Mouse (Mus musculus) megakaryocyte, embryonic 14.5 days (primary cell): ENCODE results near the gene Gm9732.
"Not testable (repeated sequence)": the region's sequence is repeated elsewhere in the genome, so short reads cannot be mapped to it uniquely, and the experiment has no call there.

Source experiments
- FLI1 ChIP-seq: IDR thresholded peaks from 2 replicates; pipeline ENCODE4 v1.6.1; 2012; ENCODE audit warnings: low read length, inconsistent platforms, mixed read lengths
- GATA1 ChIP-seq: IDR thresholded peaks from 3 replicates; pipeline ENCODE4 v1.6.1; 2012; ENCODE audit warnings: mixed read lengths, low read length, inconsistent platforms, borderline replicate concordance

DNA sequence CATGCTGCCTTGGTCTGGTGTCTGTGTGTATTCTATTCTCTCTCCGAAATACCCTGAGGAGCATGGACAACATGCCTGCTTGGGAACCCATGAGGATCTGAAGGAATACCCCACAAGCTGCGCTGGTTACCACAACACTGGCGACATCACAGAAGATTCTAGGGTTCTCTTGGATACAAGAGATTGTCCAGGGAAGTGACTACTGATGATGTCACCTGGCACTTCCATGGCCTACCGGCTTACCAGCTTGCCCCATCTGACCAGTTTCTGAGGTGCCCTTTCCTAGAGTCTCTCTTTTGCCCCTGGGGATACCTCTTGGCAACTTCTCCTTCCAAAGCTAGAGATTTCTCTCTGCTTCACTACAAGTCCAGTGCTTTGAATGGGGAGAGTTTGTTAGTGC, 39.6 kb upstream of the Gm9732 start, which contains the start of gene Gm8122:
- TF ChIP-seq GATA1, FLI1: not testable (repeated sequence)
